Comparison of ENCODE assay signal across 22 mouse cellular contexts in the genomic region with DNA sequence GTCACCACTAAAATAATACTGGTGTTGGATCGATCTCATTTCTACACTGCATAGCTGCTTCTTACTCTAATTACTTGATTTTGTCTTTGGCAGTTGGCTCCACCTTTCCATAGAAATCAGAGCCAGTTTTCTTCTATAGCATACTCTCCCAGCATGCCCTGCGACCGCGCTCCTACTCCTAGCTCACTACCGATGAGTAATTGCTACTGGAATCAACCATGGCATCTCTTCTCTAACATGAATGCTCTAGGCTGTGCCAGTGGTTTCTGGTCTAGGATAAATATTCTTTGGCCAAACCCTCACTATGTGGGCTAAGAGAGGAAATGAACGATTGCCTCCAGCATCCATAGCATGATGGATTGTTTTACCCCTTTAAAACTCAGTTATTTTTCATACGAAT. TPM values are rescaled to one million over a fixed set of nuclear protein-coding genes. Genes with fewer than 3 reads are reported as not detected.
DNase-seq lines count a peak whose midpoint lies in the region; ATAC-seq and TF ChIP-seq lines count a peak whose summit lies in the region.
"Had no signal": no experiment of that assay in that cellular context is flagged by ENCODE, and none has a peak within 500 bp of the region (broad histone marks: within the 10 kb centered on the region; RNA-seq: fewer than 3 reads in every experiment).

No protein-coding gene starts in this region.

- no peaks in the 10 kb centered on the region for H3K4me1 ChIP-seq in hindbrain, postnatal 0 days (ENCODE audit: insufficient read depth, low read length)
- no peaks in the 10 kb centered on the region for H3K4me1 ChIP-seq in hindbrain, embryonic 11.5 days (replicated peaks; ENCODE audit: control insufficient read depth, insufficient read depth, low read length)
- H3K4me1 ChIP-seq in kidney, embryonic 16.5 days (ENCODE audit: insufficient read depth, low read length): no peaks in the 10 kb centered on the region
- H3K4me1 ChIP-seq: embryonic facial prominence, embryonic 15.5 days; forebrain, embryonic 12.5 days had no signal

- WGBS in hindbrain, postnatal 0 days: 79% methylated on average over 7 of the region's 7 CpGs
- WGBS in hindbrain, embryonic 11.5 days: 92% methylated on average over 7 of the region's 7 CpGs
- WGBS in kidney, embryonic 16.5 days: 89% methylated on average over 7 of the region's 7 CpGs

- H3K27me3 ChIP-seq in hindbrain, postnatal 0 days (ENCODE audit: insufficient read depth, low read length): no peaks in the 10 kb centered on the region
- H3K27me3 ChIP-seq in hindbrain, embryonic 11.5 days (ENCODE audit: control insufficient read depth, insufficient read depth, low read length): no peaks in the 10 kb centered on the region
- H3K27me3 ChIP-seq in myocyte (ENCODE audit: control insufficient read depth, insufficient read depth, insufficient read length): no peaks in the 10 kb centered on the region
- H3K27me3 ChIP-seq in kidney, embryonic 16.5 days (ENCODE audit: insufficient read depth, low read length): no peaks in the 10 kb centered on the region
- H3K27me3 ChIP-seq: embryonic facial prominence, embryonic 15.5 days; forebrain, embryonic 12.5 days; heart, embryonic 13.5 days had no signal

- no peak overlapping the region for H3K4me3 ChIP-seq in hindbrain, postnatal 0 days (ENCODE audit: low read length)
- no peak overlapping the region for H3K4me3 ChIP-seq in hindbrain, embryonic 11.5 days (ENCODE audit: low read depth, low read length)
- no peak overlapping the region for H3K4me3 ChIP-seq in myocyte
- H3K4me3 ChIP-seq in kidney, embryonic 16.5 days (ENCODE audit: low read length): no peak overlapping the region
- H3K4me3 ChIP-seq: embryonic facial prominence, embryonic 15.5 days; forebrain, embryonic 12.5 days; heart, embryonic 13.5 days had no signal

- TF ChIP-seq POLR2A in myocyte (IDR thresholded peaks at IDR 0.05; ENCODE audit: insufficient read length, low read depth): no peak

- H3K4me2 ChIP-seq in hindbrain, postnatal 0 days (ENCODE audit: low read depth, low read length): no peak overlapping the region
- no peak overlapping the region for H3K4me2 ChIP-seq in hindbrain, embryonic 11.5 days (replicated peaks; ENCODE audit: low read depth, low read length)
- H3K4me2 ChIP-seq in myocyte (ENCODE audit: low read depth): peak overlapping the region; percentile 38
- no peak overlapping the region for H3K4me2 ChIP-seq in kidney, embryonic 16.5 days (replicated peaks; ENCODE audit: low read depth, low read length)
- H3K4me2 ChIP-seq: embryonic facial prominence, embryonic 15.5 days; forebrain, embryonic 12.5 days had no signal

- H3K79me2 ChIP-seq in myocyte (ENCODE audit: control insufficient read depth, insufficient read depth): no peaks in the 10 kb centered on the region

- no peaks in the 10 kb centered on the region for H3K36me3 ChIP-seq in hindbrain, postnatal 0 days (ENCODE audit: insufficient read depth, low read length)
- no peaks in the 10 kb centered on the region for H3K36me3 ChIP-seq in hindbrain, embryonic 11.5 days (ENCODE audit: control insufficient read depth, insufficient read depth, low read length)
- H3K36me3 ChIP-seq in myocyte (ENCODE audit: control insufficient read depth, insufficient read depth): no peaks in the 10 kb centered on the region
- no peaks in the 10 kb centered on the region for H3K36me3 ChIP-seq in kidney, embryonic 16.5 days (ENCODE audit: insufficient read depth, low read length)
- H3K36me3 ChIP-seq: embryonic facial prominence, embryonic 15.5 days; forebrain, embryonic 12.5 days; heart, embryonic 13.5 days had no signal

- no peak overlapping the region for H3K27ac ChIP-seq in hindbrain, postnatal 0 days
- no peak overlapping the region for H3K27ac ChIP-seq in hindbrain, embryonic 11.5 days (ENCODE audit: low read depth, low read length)
- H3K27ac ChIP-seq in kidney, embryonic 16.5 days (ENCODE audit: low read length): no peak overlapping the region
- H3K27ac ChIP-seq: embryonic facial prominence, embryonic 15.5 days; forebrain, embryonic 12.5 days; heart, embryonic 13.5 days had no signal

- no peak overlapping the region for H3ac ChIP-seq in myocyte (ENCODE audit: control insufficient read depth, insufficient read length)

- H3K9ac ChIP-seq in hindbrain, postnatal 0 days (replicated peaks; ENCODE audit: low read length): no peak overlapping the region
- no peak overlapping the region for H3K9ac ChIP-seq in hindbrain, embryonic 11.5 days (ENCODE audit: low read depth, low read length)
- no peak overlapping the region for H3K9ac ChIP-seq in kidney, embryonic 16.5 days (replicated peaks; ENCODE audit: low read length)
- H3K9ac ChIP-seq: embryonic facial prominence, embryonic 15.5 days; forebrain, embryonic 12.5 days had no signal

- no peak for TF ChIP-seq CTCF in hindbrain, postnatal 0 days (IDR thresholded peaks at IDR 0.05; ENCODE audit: low read depth)

- peak; percentile 58; the same call in 1 of the 2 replicates for ATAC-seq in hindbrain, postnatal 0 days
- ATAC-seq in hindbrain, embryonic 11.5 days (ENCODE audit: low FRiP score): no peak
- no peak for ATAC-seq in kidney, embryonic 16.5 days (ENCODE audit: low FRiP score, low TSS enrichment)
- ATAC-seq: intestine, embryonic 16.5 days had no signal

- DNase-seq in heart, adult 11 months: peak; percentile 79
- DNase-seq in heart, adult 18-20 months: no peak
- DNase-seq in hindbrain, postnatal 0 days (ENCODE audit: low spot score): peak; percentile 35
- no peak for DNase-seq in hindbrain, embryonic 11.5 days (ENCODE audit: low spot score)
- DNase-seq in brain, adult 2 months (ENCODE audit: low read depth, low spot score): peak; percentile 19
- no peak for DNase-seq in lung, postnatal 25 days (ENCODE audit: low spot score)
- DNase-seq: cerebellum, adult 18-20 months; cerebellum, adult 9-11 months; cerebellum, postnatal 36 days; gastrocnemius, postnatal 10 days; kidney, adult 8-10 months had no signal

- H3K9me3 ChIP-seq in hindbrain, postnatal 0 days (ENCODE audit: low read length): no peaks in the 10 kb centered on the region
- H3K9me3 ChIP-seq in hindbrain, embryonic 11.5 days (ENCODE audit: control insufficient read depth, low read length): no peaks in the 10 kb centered on the region
- no peaks in the 10 kb centered on the region for H3K9me3 ChIP-seq in kidney, embryonic 16.5 days (ENCODE audit: low read length)
- H3K9me3 ChIP-seq: embryonic facial prominence, embryonic 15.5 days; forebrain, embryonic 12.5 days; heart, embryonic 13.5 days had no signal

TF ChIP-seq in myocyte, 11 proteins besides CTCF, POLR2A, EP300 and RAD21 (continues in another document):
- TF ChIP-seq MYOG (IDR thresholded peaks at IDR 0.05; ENCODE audit: control insufficient read depth in 1 of 3, insufficient read depth in 1 of 3, insufficient read length in 2 of 3, low read depth in 2 of 3): no peak
- no peak for TF ChIP-seq SRF (IDR thresholded peaks at IDR 0.05; ENCODE audit: control insufficient read depth, insufficient read length, low read depth)
- no peak for TF ChIP-seq CEBPB (IDR thresholded peaks at IDR 0.05; ENCODE audit: insufficient read depth, poor library complexity, severe bottlenecking)
- TF ChIP-seq MYOD1 (IDR thresholded peaks at IDR 0.05; ENCODE audit: control insufficient read depth in 1 of 3, insufficient read length in 2 of 3, low read depth in 2 of 3): no peak
- no peak for TF ChIP-seq TCF3 (IDR thresholded peaks at IDR 0.05; ENCODE audit: insufficient read length, low read depth)
- TF ChIP-seq REST (IDR thresholded peaks at IDR 0.05; ENCODE audit: insufficient read depth, insufficient read length): no peak
- TF ChIP-seq POLR2AphosphoS2 (IDR thresholded peaks at IDR 0.05; ENCODE audit: insufficient read length, low read depth): no peak
- no peak for TF ChIP-seq TCF12 (IDR thresholded peaks at IDR 0.05; ENCODE audit: insufficient read depth, poor library complexity, severe bottlenecking)

RNA-seq across cellular contexts. Expression of a gene that starts 2.5 kb away (rescaled TPM):
- not detected for total RNA-seq in heart, adult 18-20 months (2021)
- total RNA-seq in hindbrain, postnatal 0 days (2014; rRNA removed): 0.14 and 0.37 TPM in 2 replicates
- 0.31 and 0.37 TPM in 2 replicates for polyA plus RNA-seq in hindbrain, postnatal 0 days (2015; fragmentation: Nextera tagmentation; extraction: Ambion mirVana)
- polyA plus RNA-seq in hindbrain, embryonic 11.5 days (2014; fragmentation: Nextera tagmentation; extraction: Ambion mirVana): 0.08 TPM in 1 of 2 replicates, not detected in the other
- polyA plus RNA-seq in myocyte (2012; fragmentation: generic; extraction: Trizol): not detected
- polyA plus RNA-seq in kidney, embryonic 16.5 days (2015; fragmentation: Nextera tagmentation; extraction: Ambion mirVana): not detected in 2 replicates
- total RNA-seq: ES-E14; gastrocnemius, postnatal 10 days; heart, postnatal 36 days had no signal
- polyA plus RNA-seq: heart, embryonic 13.5 days; heart, postnatal 0 days; intestine, embryonic 16.5 days had no signal

RNA-seq across cellular contexts. Expression of a gene that starts 27.7 kb away (rescaled TPM):
- total RNA-seq in heart, adult 18-20 months (2021): not detected
- total RNA-seq in hindbrain, postnatal 0 days (2014; rRNA removed): not detected in 2 replicates
- polyA plus RNA-seq in hindbrain, postnatal 0 days (2015; fragmentation: Nextera tagmentation; extraction: Ambion mirVana): 0.11 and 0.23 TPM in 2 replicates
- 0.31 and 0.33 TPM in 2 replicates for polyA plus RNA-seq in hindbrain, embryonic 11.5 days (2014; fragmentation: Nextera tagmentation; extraction: Ambion mirVana)
- 0.01 TPM for polyA plus RNA-seq in myocyte (2012; fragmentation: generic; extraction: Trizol)
- 0.39 and 0.40 TPM in 2 replicates for polyA plus RNA-seq in kidney, embryonic 16.5 days (2015; fragmentation: Nextera tagmentation; extraction: Ambion mirVana)
- total RNA-seq: adrenal gland, postnatal 10 days; adrenal gland, postnatal 4 days; gastrocnemius, postnatal 10 days; heart, postnatal 36 days had no signal

RNA-seq across cellular contexts. Expression of a gene that starts 45.1 kb away (rescaled TPM):
- total RNA-seq in heart, adult 18-20 months (2021): not detected
- not detected in 2 replicates for total RNA-seq in hindbrain, postnatal 0 days (2014; rRNA removed)
- not detected in 2 replicates for polyA plus RNA-seq in hindbrain, postnatal 0 days (2015; fragmentation: Nextera tagmentation; extraction: Ambion mirVana)
- 0.15 TPM in 1 of 2 replicates, not detected in the other for polyA plus RNA-seq in hindbrain, embryonic 11.5 days (2014; fragmentation: Nextera tagmentation; extraction: Ambion mirVana)
- not detected for polyA plus RNA-seq in myocyte (2012; fragmentation: generic; extraction: Trizol)
- not detected in 2 replicates for polyA plus RNA-seq in kidney, embryonic 16.5 days (2015; fragmentation: Nextera tagmentation; extraction: Ambion mirVana)
- total RNA-seq: adrenal gland, postnatal 10 days; adrenal gland, postnatal 4 days; ES-E14; gastrocnemius, postnatal 10 days; heart, postnatal 36 days had no signal
- polyA plus RNA-seq: embryonic facial prominence, embryonic 15.5 days; forebrain, embryonic 12.5 days; heart, embryonic 13.5 days; heart, postnatal 0 days; intestine, embryonic 16.5 days had no signal

RNA-seq across cellular contexts. Expression of a gene that starts 53.3 kb away (rescaled TPM):
- total RNA-seq in heart, adult 18-20 months (2021): 100 to 1,000 TPM; 539 to 709 TPM
- 416 and 422 TPM in 2 replicates for total RNA-seq in hindbrain, postnatal 0 days (2014; rRNA removed)
- polyA plus RNA-seq in hindbrain, postnatal 0 days (2015; fragmentation: Nextera tagmentation; extraction: Ambion mirVana): 308 and 349 TPM in 2 replicates
- 130 and 143 TPM in 2 replicates for polyA plus RNA-seq in hindbrain, embryonic 11.5 days (2014; fragmentation: Nextera tagmentation; extraction: Ambion mirVana)
- 37.6 TPM for polyA plus RNA-seq in myocyte (2012; fragmentation: generic; extraction: Trizol)
- 159 and 176 TPM in 2 replicates for polyA plus RNA-seq in kidney, embryonic 16.5 days (2015; fragmentation: Nextera tagmentation; extraction: Ambion mirVana)

RNA-seq across cellular contexts. Expression of a gene that starts 53.6 kb away (rescaled TPM):
- under 1 TPM; 0.60 to 0.77 TPM for total RNA-seq in heart, adult 18-20 months (2021)
- total RNA-seq in hindbrain, postnatal 0 days (2014; rRNA removed): 0.72 and 1.6 TPM in 2 replicates
- polyA plus RNA-seq in hindbrain, postnatal 0 days (2015; fragmentation: Nextera tagmentation; extraction: Ambion mirVana): 1.4 and 1.6 TPM in 2 replicates
- 0.49 and 0.51 TPM in 2 replicates for polyA plus RNA-seq in hindbrain, embryonic 11.5 days (2014; fragmentation: Nextera tagmentation; extraction: Ambion mirVana)
- polyA plus RNA-seq in myocyte (2012; fragmentation: generic; extraction: Trizol): 0.20 TPM
- 0.58 and 0.67 TPM in 2 replicates for polyA plus RNA-seq in kidney, embryonic 16.5 days (2015; fragmentation: Nextera tagmentation; extraction: Ambion mirVana)

Comparison
In these comparisons a context has a peak if more than half of its experiments do, and no peak if none do; other contexts are left out.
1. DNase-seq: peak in heart, adult 11 months (single experiment), hindbrain, postnatal 0 days (single experiment) and brain, adult 2 months (single experiment); none in heart, adult 18-20 months (0 of 2), hindbrain, embryonic 11.5 days (single experiment) and lung, postnatal 25 days (single experiment).